Mouse (Mus musculus): ENCODE data around the gene Fam229b. TPM values are rescaled to one million over a fixed set of nuclear protein-coding genes. Genes with fewer than 3 reads are reported as not detected.

The Fam229b gene
- polyA plus RNA-seq, 1 experiment from 2014 or later: 1.3 TPM

DNA sequence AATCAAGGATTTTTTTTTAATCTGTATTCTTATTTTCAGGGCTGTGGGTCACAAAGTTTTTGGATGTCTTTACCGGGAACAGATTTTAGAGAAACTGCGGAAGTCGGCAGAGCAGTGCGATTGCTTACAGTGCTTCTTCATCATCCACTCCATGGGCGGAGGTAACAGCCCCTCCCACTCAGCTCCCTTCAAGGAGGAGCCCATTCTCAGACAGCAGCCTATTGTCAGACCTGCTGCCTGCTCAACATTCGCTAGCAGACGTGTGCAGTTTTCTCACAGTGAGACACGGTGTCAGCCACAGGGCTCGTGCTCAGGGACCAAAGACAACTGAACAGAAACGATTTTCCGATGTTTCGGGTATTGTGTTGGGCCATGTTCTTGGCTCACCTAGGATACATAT, 8.5 kb upstream of the Fam229b start:
- no peak overlapping the region for H3K9ac ChIP-seq (replicated peaks)
- H3K36me3 ChIP-seq (replicated peaks; ENCODE audit: insufficient read depth, low read length): peaks cover 24% of the 10 kb centered on the region
- H3K27me3 ChIP-seq (ENCODE audit: insufficient read depth, low read length): no peaks in the 10 kb centered on the region
- DNase-seq (no peak), ATAC-seq (no peak)
- no peak overlapping the region for H3K4me2 ChIP-seq (ENCODE audit: low read depth, low read length)
- H3K27ac ChIP-seq (ENCODE audit: low read depth): no peak overlapping the region
- H3K4me3 ChIP-seq (ENCODE audit: low read depth, low read length): no peak overlapping the region
- 91% methylated on average over 12 of the region's 12 CpGs for WGBS (ENCODE audit: insufficient replicate concordance)
- no peaks in the 10 kb centered on the region for H3K9me3 ChIP-seq (ENCODE audit: low read length)
- H3K4me1 ChIP-seq (ENCODE audit: insufficient read depth): no peaks in the 10 kb centered on the region
- TF ChIP-seq CTCF (IDR thresholded peaks at IDR 0.05; ENCODE audit: low read depth): no peak
- TF ChIP-seq EP300 (IDR thresholded peaks at IDR 0.05; ENCODE audit: low read depth): no peak

DNA sequence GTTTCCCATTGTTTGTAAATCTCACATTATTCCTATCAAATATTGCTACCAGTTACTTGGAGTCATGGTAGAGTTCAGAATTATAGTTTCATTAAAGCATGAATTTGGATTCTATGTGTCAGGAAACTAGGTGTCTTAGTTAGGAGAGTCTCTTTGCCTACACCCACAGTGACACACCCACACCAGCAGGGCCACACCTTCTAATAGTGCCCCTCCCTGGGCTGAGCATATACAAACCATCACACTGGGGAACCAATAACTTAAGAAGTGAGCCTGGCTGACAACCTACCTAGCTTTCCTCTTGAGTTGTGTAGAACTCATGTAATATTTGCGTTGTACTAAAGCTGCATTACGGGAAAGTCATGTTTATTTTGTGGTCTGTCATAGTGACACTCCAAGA, 7.7 kb upstream of the Fam229b start:
- ATAC-seq: no peak
- H3K9me3 ChIP-seq (ENCODE audit: low read length): no peaks in the 10 kb centered on the region
- no peak overlapping the region for H3K4me3 ChIP-seq (ENCODE audit: low read depth, low read length)
- 87% methylated on average over 2 of the region's 2 CpGs for WGBS (ENCODE audit: insufficient replicate concordance)
- H3K4me1 ChIP-seq (ENCODE audit: insufficient read depth): no peaks in the 10 kb centered on the region
- no peak overlapping the region for H3K4me2 ChIP-seq (ENCODE audit: low read depth, low read length)
- H3K27me3 ChIP-seq (ENCODE audit: insufficient read depth, low read length): no peaks in the 10 kb centered on the region
- DNase-seq: no peak
- TF ChIP-seq EP300 (IDR thresholded peaks at IDR 0.05; ENCODE audit: low read depth) (no peak), CTCF (IDR thresholded peaks at IDR 0.05; ENCODE audit: low read depth) (no peak)
- H3K27ac ChIP-seq (ENCODE audit: low read depth): no peak overlapping the region
- no peak overlapping the region for H3K9ac ChIP-seq (replicated peaks)
- H3K36me3 ChIP-seq (replicated peaks; ENCODE audit: insufficient read depth, low read length): peaks cover 23% of the 10 kb centered on the region

DNA sequence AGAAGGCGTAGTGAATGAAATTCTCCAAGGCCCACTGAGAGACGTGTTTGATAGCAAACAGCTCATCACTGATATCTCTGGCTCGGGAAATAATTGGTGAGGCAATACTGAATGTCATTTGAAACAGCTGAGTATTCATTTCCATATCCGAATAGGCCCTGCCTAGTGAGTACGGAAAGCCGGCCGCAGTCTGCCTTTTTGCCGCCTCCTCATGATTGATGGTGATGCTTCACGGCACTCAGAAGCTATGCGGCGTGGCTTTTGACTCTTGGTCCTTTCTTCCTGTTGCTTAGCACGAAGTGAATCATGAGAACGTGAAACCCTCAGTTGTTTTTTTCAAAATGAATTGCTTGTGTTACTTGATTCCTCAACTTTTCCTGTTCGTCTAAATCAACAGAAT, 7.1 kb upstream of the Fam229b start:
- Histone ChIP-seq H3K9ac (replicated peaks) (no peak overlapping the region), H3K27me3 (ENCODE audit: insufficient read depth, low read length) (no peaks in the 10 kb centered on the region), H3K36me3 (replicated peaks; ENCODE audit: insufficient read depth, low read length) (peaks cover 23% of the 10 kb centered on the region), H3K27ac (ENCODE audit: low read depth) (no peak overlapping the region), H3K4me2 (ENCODE audit: low read depth, low read length) (no peak overlapping the region), H3K4me3 (ENCODE audit: low read depth, low read length) (no peak overlapping the region), H3K4me1 (ENCODE audit: insufficient read depth) (no peaks in the 10 kb centered on the region), H3K9me3 (ENCODE audit: low read length) (no peaks in the 10 kb centered on the region)
- 86% methylated on average over 14 of the region's 14 CpGs for WGBS (ENCODE audit: insufficient replicate concordance)
- TF ChIP-seq CTCF (IDR thresholded peaks at IDR 0.05; ENCODE audit: low read depth) (no peak), EP300 (IDR thresholded peaks at IDR 0.05; ENCODE audit: low read depth) (no peak)
- ATAC-seq (no peak), DNase-seq (no peak)

DNA sequence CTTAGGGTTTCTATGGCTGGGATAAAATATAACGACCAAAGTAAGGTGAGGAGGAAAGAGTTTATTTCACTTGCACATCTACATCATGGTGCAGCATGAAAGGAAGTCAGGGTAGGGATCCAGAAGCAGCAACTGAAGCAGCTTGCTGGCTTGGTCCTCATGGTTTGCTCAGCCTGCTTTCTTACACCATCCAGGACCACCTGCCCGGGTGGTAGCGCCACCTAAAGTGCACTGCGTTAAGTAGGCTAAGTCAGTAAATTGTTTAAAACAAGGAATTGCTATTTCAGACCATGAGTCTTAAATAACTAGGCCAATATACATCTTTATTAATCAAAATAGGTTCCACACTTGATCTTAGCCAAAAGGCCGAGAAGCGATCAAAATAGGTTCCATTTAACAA, 5.0 kb upstream of the Fam229b start:
- TF ChIP-seq CTCF (IDR thresholded peaks at IDR 0.05; ENCODE audit: low read depth) (no peak), EP300 (IDR thresholded peaks at IDR 0.05; ENCODE audit: low read depth) (no peak)
- H3K27me3 ChIP-seq (ENCODE audit: insufficient read depth, low read length): no peaks in the 10 kb centered on the region
- no peaks in the 10 kb centered on the region for H3K4me1 ChIP-seq (ENCODE audit: insufficient read depth)
- H3K9me3 ChIP-seq (ENCODE audit: low read length): no peaks in the 10 kb centered on the region
- H3K4me2 ChIP-seq (ENCODE audit: low read depth, low read length): no peak overlapping the region
- H3K27ac ChIP-seq (ENCODE audit: low read depth): no peak overlapping the region
- peaks cover 16% of the 10 kb centered on the region for H3K36me3 ChIP-seq (replicated peaks; ENCODE audit: insufficient read depth, low read length)
- H3K4me3 ChIP-seq (ENCODE audit: low read depth, low read length): no peak overlapping the region
- ATAC-seq (no peak), DNase-seq (no peak)
- WGBS (ENCODE audit: insufficient replicate concordance): 81% methylated on average over 6 of the region's 6 CpGs
- H3K9ac ChIP-seq (replicated peaks): no peak overlapping the region

DNA sequence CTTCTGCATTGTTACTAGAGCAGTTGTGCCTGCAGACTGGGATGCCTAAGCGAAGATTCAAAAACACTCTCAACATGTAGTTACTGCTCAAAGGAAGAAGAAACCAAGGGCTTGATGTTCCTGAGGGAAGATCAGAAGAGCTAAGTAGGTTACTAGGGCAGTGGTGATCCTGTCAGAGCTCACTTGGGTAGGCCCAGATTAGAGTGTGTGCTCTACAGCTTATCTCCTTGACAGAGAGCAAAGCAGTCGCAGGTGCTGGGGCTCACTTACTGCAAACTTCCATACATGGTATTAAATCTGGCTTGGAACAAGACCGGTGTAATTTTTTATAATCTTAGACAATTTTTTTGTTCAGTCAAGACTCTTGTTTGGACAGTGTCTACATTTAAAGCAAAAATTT, 4.1 kb upstream of the Fam229b start:
- no peak overlapping the region for H3K27ac ChIP-seq (ENCODE audit: low read depth)
- no peak overlapping the region for H3K9ac ChIP-seq (replicated peaks)
- H3K9me3 ChIP-seq (ENCODE audit: low read length): no peaks in the 10 kb centered on the region
- H3K4me1 ChIP-seq (ENCODE audit: insufficient read depth): peaks cover 3% of the 10 kb centered on the region; the same call in 1 of the 2 replicates
- 75% methylated on average over 3 of the region's 3 CpGs for WGBS (ENCODE audit: insufficient replicate concordance)
- no peak overlapping the region for H3K4me2 ChIP-seq (ENCODE audit: low read depth, low read length)
- no peak for ATAC-seq
- TF ChIP-seq EP300 (IDR thresholded peaks at IDR 0.05; ENCODE audit: low read depth) (no peak), CTCF (IDR thresholded peaks at IDR 0.05; ENCODE audit: low read depth) (no peak)
- no peak overlapping the region for H3K4me3 ChIP-seq (ENCODE audit: low read depth, low read length)
- DNase-seq: no peak
- H3K36me3 ChIP-seq (replicated peaks; ENCODE audit: insufficient read depth, low read length): peaks cover 15% of the 10 kb centered on the region
- H3K27me3 ChIP-seq (ENCODE audit: insufficient read depth, low read length): no peaks in the 10 kb centered on the region

DNA sequence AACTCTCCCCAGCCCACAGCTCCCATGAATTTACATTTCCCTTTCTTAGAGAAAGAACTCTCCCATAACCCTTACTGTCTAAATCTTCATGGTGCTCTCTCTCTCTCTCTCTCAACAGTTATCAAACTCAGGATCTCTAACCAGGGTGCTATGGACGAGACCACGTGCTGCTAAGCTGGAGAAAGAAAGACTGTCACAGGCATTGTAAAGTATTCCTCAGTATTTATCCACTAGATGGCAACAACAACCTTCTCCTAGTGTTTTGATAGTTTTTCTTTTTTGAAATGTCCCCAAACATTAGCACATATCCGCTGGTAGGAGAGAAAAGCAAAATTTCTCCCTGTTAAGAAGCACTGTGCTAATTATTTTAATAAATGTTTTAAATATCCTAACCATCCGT, 12.3 kb downstream of the Fam229b start:
- H3K9me3 ChIP-seq (ENCODE audit: low read length): no peaks in the 10 kb centered on the region
- no peak overlapping the region for H3K9ac ChIP-seq (replicated peaks)
- no peaks in the 10 kb centered on the region for H3K36me3 ChIP-seq (replicated peaks; ENCODE audit: insufficient read depth, low read length)
- TF ChIP-seq CTCF (IDR thresholded peaks at IDR 0.05; ENCODE audit: low read depth) (peak; percentile 37), EP300 (IDR thresholded peaks at IDR 0.05; ENCODE audit: low read depth) (no peak)
- 22% methylated on average over 4 of the region's 4 CpGs for WGBS (ENCODE audit: insufficient replicate concordance)
- H3K4me3 ChIP-seq (ENCODE audit: low read depth, low read length): no peak overlapping the region
- H3K4me2 ChIP-seq (ENCODE audit: low read depth, low read length): no peak overlapping the region
- DNase-seq (no peak), ATAC-seq (no peak)
- H3K27me3 ChIP-seq (ENCODE audit: insufficient read depth, low read length): no peaks in the 10 kb centered on the region
- H3K4me1 ChIP-seq (ENCODE audit: insufficient read depth): no peaks in the 10 kb centered on the region
- H3K27ac ChIP-seq (ENCODE audit: low read depth): no peak overlapping the region

DNA sequence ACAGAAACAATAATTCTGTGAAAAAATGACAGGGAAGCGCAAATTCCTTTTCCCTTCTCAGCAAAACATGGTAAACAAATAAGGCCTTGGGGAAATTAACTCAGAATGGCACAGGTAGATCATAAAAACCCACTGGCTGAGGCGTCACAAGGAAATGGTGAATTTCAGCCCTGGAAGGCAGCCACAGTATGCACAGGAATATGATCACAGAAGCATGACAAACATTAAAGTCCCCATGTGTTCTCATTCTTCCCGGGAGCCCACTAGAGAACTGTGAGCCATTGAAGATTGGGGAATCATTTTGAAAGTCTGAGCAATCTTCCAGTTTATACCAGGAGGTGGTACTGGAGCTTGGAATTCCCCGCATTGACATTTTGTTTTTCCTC, 24.2 kb downstream of the Fam229b start:
- 65% methylated on average over 4 of the region's 4 CpGs for WGBS (ENCODE audit: insufficient replicate concordance)
- H3K4me2 ChIP-seq (ENCODE audit: low read depth, low read length): no peak overlapping the region
- no peak overlapping the region for H3K9ac ChIP-seq (replicated peaks)
- no peak overlapping the region for H3K4me3 ChIP-seq (ENCODE audit: low read depth, low read length)
- H3K27me3 ChIP-seq (ENCODE audit: insufficient read depth, low read length): no peaks in the 10 kb centered on the region
- TF ChIP-seq CTCF (IDR thresholded peaks at IDR 0.05; ENCODE audit: low read depth) (no peak), EP300 (IDR thresholded peaks at IDR 0.05; ENCODE audit: low read depth) (no peak)
- no peaks in the 10 kb centered on the region for H3K9me3 ChIP-seq (ENCODE audit: low read length)
- ATAC-seq (no peak), DNase-seq (no peak)
- H3K27ac ChIP-seq (ENCODE audit: low read depth): no peak overlapping the region
- H3K36me3 ChIP-seq (replicated peaks; ENCODE audit: insufficient read depth, low read length): no peaks in the 10 kb centered on the region
- H3K4me1 ChIP-seq (ENCODE audit: insufficient read depth): no peaks in the 10 kb centered on the region

Data from liver, postnatal 0 days (tissue).